Mouse (Mus musculus) lung, embryonic 15.5 days (tissue): Measurements from ENCODE around the gene Optc. TPM values are rescaled to one million over a fixed set of nuclear protein-coding genes. Genes with fewer than 3 reads are reported as not detected.
A peak's percentile ranks its signal among the peaks of the same experiment; 100 is the strongest.

Experiments used
- ATAC-seq: fragments of 200-750 bp; cut with Nextera tagmentation; 2 replicates; pipeline ENCODE4 v1.8.0; 2017; ENCODE audit warnings: moderate number of reproducible peaks, borderline replicate concordance; ENCODE audit not compliant: low FRiP score, low TSS enrichment; ENCODE audit errors: extremely low read depth
- H3K27ac ChIP-seq: fragments of 300-500 bp; sonication (generic); 2 replicates; pipeline ENCODE4 v1.5.1; 2015; ENCODE audit warnings: moderate library complexity, mild to moderate bottlenecking, inconsistent platforms
- H3K27me3 ChIP-seq: fragments of 300-500 bp; sonication (generic); 2 replicates; pipeline ENCODE4 v1.6.1; 2015; ENCODE audit warnings: inconsistent platforms
- H3K36me3 ChIP-seq: fragments of 300-500 bp; sonication (generic); 2 replicates; pipeline ENCODE4 v1.6.1; 2015; ENCODE audit warnings: inconsistent platforms
- H3K4me1 ChIP-seq: fragments of 300-500 bp; sonication (generic); 2 replicates; pipeline ENCODE4 v1.6.1; 2015; ENCODE audit warnings: inconsistent platforms
- H3K4me2 ChIP-seq: fragments of 300-500 bp; sonication (generic); 2 replicates; pipeline ENCODE4 v1.6.1; 2015; ENCODE audit warnings: inconsistent platforms, mild to moderate bottlenecking, moderate library complexity
- H3K4me3 ChIP-seq: fragments of 300-500 bp; sonication (generic); 2 replicates; pipeline ENCODE4 v1.5.1; 2015; ENCODE audit warnings: mild to moderate bottlenecking, inconsistent platforms
- H3K9ac ChIP-seq: fragments of 300-500 bp; sonication (generic); 2 replicates; pipeline ENCODE4 v1.6.1; 2015; ENCODE audit warnings: inconsistent platforms
- H3K9me3 ChIP-seq: fragments of 300-500 bp; sonication (generic); 2 replicates; pipeline ENCODE4 v1.6.1; 2016; ENCODE audit warnings: inconsistent platforms
- WGBS: fragments of 180-500 bp; shearing (Covaris S2); methylation state at CpG from one replicate; pipeline ENCODE4 v1.1.7; 2015; 5-methylcytosine and 5-hydroxymethylcytosine counted together
- polyA plus RNA-seq: library from polyadenylated mRNA; unstranded; fragments of >200 nt; fragmentation: Nextera tagmentation; extraction: Ambion mirVana; gene quantifications from 2 replicates; pipeline ENCODE4 v1.2.1, GENCODE M21; 2015

Optc gene
- polyA plus RNA-seq, 1 experiment from 2014 or later = 0.81 TPM

DNA sequence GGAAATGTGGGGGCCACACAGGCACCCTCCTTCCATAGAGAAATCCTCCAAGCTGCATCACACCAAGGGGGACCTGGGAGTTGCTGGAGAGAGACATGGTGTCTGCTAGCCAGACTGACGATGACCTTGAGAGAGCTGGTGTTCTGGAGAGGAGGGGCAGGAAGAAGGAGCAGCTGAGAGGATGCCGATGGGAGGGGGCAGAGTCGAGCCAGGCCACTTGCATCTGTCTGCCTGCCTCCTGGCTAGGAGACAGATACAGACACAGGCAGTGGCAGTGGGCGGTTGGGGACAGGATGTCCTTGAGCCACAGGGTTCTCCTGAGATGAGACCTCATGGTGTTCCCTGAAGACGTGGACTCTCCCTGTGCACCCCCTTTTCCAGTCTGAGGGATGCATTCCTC, 16.3 kb downstream of the Optc start:
- peak; percentile 25; the same call in 1 of the 2 replicates for ATAC-seq
- Histone ChIP-seq H3K9me3 (no peaks in the 10 kb centered on the region), H3K4me3 (no peak overlapping the region), H3K9ac (no peak overlapping the region), H3K27me3 (no peaks in the 10 kb centered on the region), H3K36me3 (no peaks in the 10 kb centered on the region), H3K4me1 (peaks cover 53% of the 10 kb centered on the region), H3K4me2 (no peak overlapping the region), H3K27ac (0 out of 2 replicates have a peak overlapping the region, but pooled peaks have one; percentile 20)
- WGBS = 11% methylated on average over 5 of the region's 5 CpGs

DNA sequence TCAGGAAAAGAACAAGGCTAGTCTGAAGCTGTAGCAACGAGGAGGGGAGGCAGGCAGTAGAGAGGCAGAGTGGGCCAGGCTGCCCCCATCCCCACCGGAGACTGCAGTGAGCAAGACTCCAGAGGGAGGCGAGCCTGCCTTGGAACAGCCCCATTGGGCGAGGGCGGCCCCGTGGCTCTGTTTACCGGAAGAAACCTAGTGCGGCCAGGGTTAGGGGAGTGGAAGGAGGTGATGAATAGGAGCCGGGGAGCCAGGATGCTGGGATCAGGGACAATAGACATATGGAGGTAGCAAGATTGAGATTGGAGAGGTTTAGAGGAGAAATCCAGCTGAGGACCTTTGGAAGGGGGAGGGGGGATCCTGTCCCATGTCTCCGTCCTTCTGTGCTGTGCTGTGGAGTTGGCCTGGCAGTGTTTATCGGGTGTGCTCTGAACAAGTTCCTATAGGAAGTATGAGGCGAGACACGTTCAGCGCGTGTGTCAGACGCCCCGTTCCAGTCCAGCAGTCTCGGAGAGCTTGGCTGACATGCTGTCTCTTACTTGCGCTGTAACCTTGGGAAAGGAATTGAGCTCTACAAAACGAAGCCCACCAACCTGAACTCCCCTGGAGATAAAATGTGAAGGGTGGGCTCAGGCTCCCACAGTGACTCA, 17.7 kb downstream of the Optc start:
- Histone ChIP-seq H3K4me3 (no peak overlapping the region; the same call in 1 of the 2 replicates), H3K9me3 (no peaks in the 10 kb centered on the region), H3K27ac (peak overlapping the region; percentile 43), H3K36me3 (no peaks in the 10 kb centered on the region), H3K9ac (peak overlapping the region; percentile 15; the same call in 1 of the 2 replicates), H3K27me3 (no peaks in the 10 kb centered on the region), H3K4me1 (peaks cover 50% of the 10 kb centered on the region), H3K4me2 (peak overlapping the region; percentile 43)
- WGBS = 6% methylated on average over 20 of the region's 20 CpGs
- peak; percentile 49; the same call in 1 of the 2 replicates for ATAC-seq

- no peak overlapping the region for H3K9ac ChIP-seq
- H3K27ac ChIP-seq = no peak overlapping the region
- H3K27me3 ChIP-seq = no peaks in the 10 kb centered on the region
- no peaks in the 10 kb centered on the region for H3K36me3 ChIP-seq
- H3K4me2 ChIP-seq = no peak overlapping the region
- no peak overlapping the region for H3K4me3 ChIP-seq
- ATAC-seq = no peak
- peaks cover 33% of the 10 kb centered on the region for H3K4me1 ChIP-seq
- WGBS = 84% methylated on average over 5 of the region's 5 CpGs
- no peaks in the 10 kb centered on the region for H3K9me3 ChIP-seq
Observed at GRCm38 (mm10) chr1:133887538-133888250, 20.1 kb downstream of the Optc start.

DNA sequence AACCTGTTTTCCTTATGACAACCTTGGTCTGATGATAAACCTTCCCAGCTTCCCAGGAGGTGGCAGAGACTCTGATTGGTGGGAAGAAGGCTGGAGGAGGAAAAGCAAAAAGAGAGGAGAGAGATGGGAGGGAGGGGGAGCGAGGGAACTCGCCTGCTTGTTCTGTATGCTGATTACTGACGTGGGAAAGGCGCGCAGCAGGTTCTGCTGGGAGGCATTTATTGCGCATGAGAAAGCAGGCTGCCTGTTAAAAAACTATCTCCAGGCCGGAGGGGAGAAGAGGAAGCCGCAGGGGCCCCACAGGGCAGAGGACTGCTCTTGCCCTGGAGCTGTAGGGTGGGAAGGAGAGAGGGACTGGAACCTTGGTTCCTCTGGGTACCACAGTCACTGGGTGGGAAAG, 20.8 kb downstream of the Optc start:
- 8% methylated on average over 8 of the region's 8 CpGs for WGBS
- no peak overlapping the region for H3K4me2 ChIP-seq
- H3K27ac ChIP-seq = no peak overlapping the region
- H3K27me3 ChIP-seq = no peaks in the 10 kb centered on the region
- no peak overlapping the region for H3K4me3 ChIP-seq
- H3K9me3 ChIP-seq = no peaks in the 10 kb centered on the region
- H3K9ac ChIP-seq = no peak overlapping the region
- no peak for ATAC-seq
- H3K4me1 ChIP-seq = peaks cover 26% of the 10 kb centered on the region
- no peaks in the 10 kb centered on the region for H3K36me3 ChIP-seq

GRCm38 (mm10) chr1:133886431-133886830, 21.4 kb downstream of the Optc start:
- Histone ChIP-seq H3K36me3 (no peaks in the 10 kb centered on the region), H3K9ac (no peak overlapping the region), H3K4me1 (peaks cover 20% of the 10 kb centered on the region), H3K9me3 (no peaks in the 10 kb centered on the region), H3K27ac (no peak overlapping the region), H3K4me3 (no peak overlapping the region), H3K4me2 (no peak overlapping the region), H3K27me3 (no peaks in the 10 kb centered on the region)
- no peak for ATAC-seq
- WGBS = 54% methylated on average over 6 of the region's 6 CpGs

DNA sequence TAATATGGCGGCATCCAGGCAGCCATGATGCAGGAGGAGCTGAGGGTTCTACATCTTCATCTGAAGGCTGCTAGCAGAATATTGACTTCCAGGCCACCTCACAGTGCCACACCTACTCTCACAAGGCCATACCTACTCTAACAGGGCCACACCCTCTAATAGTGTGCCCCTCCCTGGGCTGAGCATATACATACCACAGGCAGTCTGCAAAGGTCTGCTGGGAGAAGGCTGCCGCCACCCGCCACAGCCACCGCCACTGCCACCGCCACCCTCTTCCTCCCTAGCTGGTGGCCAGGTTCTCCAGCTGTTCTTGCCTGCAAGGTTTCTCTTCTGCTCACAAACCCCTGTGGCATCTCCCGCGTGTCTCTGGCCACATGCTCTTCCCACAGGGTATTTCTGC, 22.0 kb downstream of the Optc start:
- no peak overlapping the region for H3K4me2 ChIP-seq
- H3K27ac ChIP-seq = no peak overlapping the region
- no peaks in the 10 kb centered on the region for H3K9me3 ChIP-seq
- H3K4me3 ChIP-seq = no peak overlapping the region
- H3K36me3 ChIP-seq = no peaks in the 10 kb centered on the region
- peaks cover 14% of the 10 kb centered on the region for H3K4me1 ChIP-seq
- H3K9ac ChIP-seq = no peak overlapping the region
- no peak for ATAC-seq
- 90% methylated on average over 7 of the region's 7 CpGs for WGBS
- H3K27me3 ChIP-seq = no peaks in the 10 kb centered on the region

- 38% methylated on average over 9 of the region's 9 CpGs for WGBS
- ATAC-seq = no peak
Observed at GRCm38 (mm10) chr1:133884746-133885145, 23.1 kb downstream of the Optc start.

DNA sequence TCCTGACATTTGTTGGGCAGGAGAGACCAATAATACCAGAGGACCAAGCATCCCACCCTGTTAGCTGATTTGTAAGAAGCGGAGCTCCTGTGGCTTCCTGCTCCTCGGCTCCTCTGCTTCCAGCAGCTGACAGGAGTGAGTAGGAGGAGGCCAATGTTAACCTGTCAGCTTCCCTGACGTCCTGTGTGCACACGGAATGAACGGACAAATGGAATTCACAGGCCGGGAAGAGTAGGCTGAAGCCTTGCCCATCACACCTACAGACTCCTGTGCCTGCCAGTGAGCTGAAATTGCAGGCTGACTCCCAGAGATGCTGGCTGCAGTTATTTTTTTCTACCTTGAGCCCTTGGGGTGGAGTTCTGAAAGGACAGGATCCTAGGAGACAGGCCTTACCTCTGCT, 23.7 kb downstream of the Optc start:
- H3K27ac ChIP-seq = no peak overlapping the region
- H3K9ac ChIP-seq = no peak overlapping the region
- no peak for ATAC-seq
- H3K27me3 ChIP-seq = no peaks in the 10 kb centered on the region
- WGBS = 43% methylated on average over 6 of the region's 6 CpGs
- H3K9me3 ChIP-seq = no peaks in the 10 kb centered on the region
- H3K4me1 ChIP-seq = no peaks in the 10 kb centered on the region
- H3K4me2 ChIP-seq = no peak overlapping the region
- no peaks in the 10 kb centered on the region for H3K36me3 ChIP-seq
- H3K4me3 ChIP-seq = no peak overlapping the region

More at GRCm38 (mm10) chr1:133884746-133885145, 23.1 kb downstream of the Optc start:
- Histone ChIP-seq H3K4me2 (no peak overlapping the region), H3K27ac (no peak overlapping the region), H3K9me3 (no peaks in the 10 kb centered on the region), H3K36me3 (no peaks in the 10 kb centered on the region), H3K9ac (no peak overlapping the region), H3K4me1 (peaks cover 3% of the 10 kb centered on the region), H3K27me3 (no peaks in the 10 kb centered on the region), H3K4me3 (no peak overlapping the region)

DNA sequence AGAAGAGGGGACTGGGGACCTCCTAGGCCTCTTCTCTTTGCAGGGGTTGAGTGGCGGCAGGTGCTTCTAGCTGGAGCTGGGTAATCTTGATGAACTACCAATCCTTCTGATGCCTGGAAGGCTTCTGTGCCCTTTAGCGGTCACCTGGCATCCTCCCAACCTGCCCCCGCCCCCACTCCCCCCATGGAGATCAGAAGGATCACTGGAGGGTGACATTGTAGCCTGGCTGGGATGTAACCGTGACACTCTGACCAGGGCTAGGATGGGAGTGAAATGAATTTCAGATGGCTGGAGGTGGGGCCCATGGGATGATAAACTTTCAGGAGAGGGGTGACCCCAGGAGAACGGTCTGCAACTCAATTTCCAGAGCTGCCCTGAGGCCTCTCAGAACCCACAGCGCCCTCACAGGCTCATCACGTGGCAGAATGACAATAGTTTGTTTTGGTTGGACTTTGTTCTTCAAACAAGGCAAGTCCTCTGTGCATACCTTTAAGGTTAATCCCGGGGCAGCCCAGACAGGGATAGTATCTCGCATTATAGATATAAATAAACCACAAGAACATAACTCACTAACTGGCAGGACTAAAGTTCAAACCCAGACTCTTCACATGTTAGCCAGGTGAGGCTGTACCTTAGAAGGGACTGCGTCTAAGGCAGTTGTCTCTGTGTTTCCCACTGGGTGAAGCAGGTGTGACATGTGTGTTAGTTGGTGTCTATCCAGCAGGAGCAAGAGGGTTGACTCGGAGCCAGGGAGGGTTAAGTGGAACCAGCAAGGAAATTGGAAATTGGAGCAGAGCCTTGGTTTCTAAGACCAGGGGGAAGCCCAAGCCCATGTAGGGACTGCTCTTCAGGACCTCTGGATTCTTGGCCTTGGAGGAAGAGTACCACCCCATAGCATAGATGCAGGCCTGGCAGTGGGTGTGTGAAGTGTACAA, 25.2 kb downstream of the Optc start:
- no peaks in the 10 kb centered on the region for H3K36me3 ChIP-seq
- H3K4me1 ChIP-seq = no peaks in the 10 kb centered on the region
- whole genome bisulfite sequencing = 42% methylated on average over 11 of the region's 11 CpGs
- H3K27ac ChIP-seq = no peak overlapping the region
- H3K4me3 ChIP-seq = no peak overlapping the region
- H3K9ac ChIP-seq = no peak overlapping the region
- no peak overlapping the region for H3K4me2 ChIP-seq
- no peak for ATAC-seq
- H3K9me3 ChIP-seq = no peaks in the 10 kb centered on the region
- H3K27me3 ChIP-seq = no peaks in the 10 kb centered on the region

GRCm38 (mm10) chr1:133881813-133882212, 26.0 kb downstream of the Optc start:
- ATAC-seq = no peak
- H3K9ac ChIP-seq = no peak overlapping the region
- no peaks in the 10 kb centered on the region for H3K9me3 ChIP-seq
- no peak overlapping the region for H3K27ac ChIP-seq
- H3K4me3 ChIP-seq = no peak overlapping the region
- H3K27me3 ChIP-seq = no peaks in the 10 kb centered on the region
- 59% methylated on average over 6 of the region's 6 CpGs for WGBS
- H3K4me1 ChIP-seq = no peaks in the 10 kb centered on the region
- no peaks in the 10 kb centered on the region for H3K36me3 ChIP-seq
- no peak overlapping the region for H3K4me2 ChIP-seq

- Histone ChIP-seq H3K9me3 (no peaks in the 10 kb centered on the region), H3K4me1 (no peaks in the 10 kb centered on the region), H3K9ac (no peak overlapping the region), H3K36me3 (no peaks in the 10 kb centered on the region), H3K4me3 (no peak overlapping the region), H3K4me2 (no peak overlapping the region), H3K27ac (no peak overlapping the region), H3K27me3 (no peaks in the 10 kb centered on the region)
- no peak for ATAC-seq
- 59% methylated on average over 12 of the region's 12 CpGs for whole genome bisulfite sequencing
Observed at GRCm38 (mm10) chr1:133878825-133879423, 28.9 kb downstream of the Optc start.
